Mouse (Mus musculus): Measurements from ENCODE around the gene Fgr.

DNA sequence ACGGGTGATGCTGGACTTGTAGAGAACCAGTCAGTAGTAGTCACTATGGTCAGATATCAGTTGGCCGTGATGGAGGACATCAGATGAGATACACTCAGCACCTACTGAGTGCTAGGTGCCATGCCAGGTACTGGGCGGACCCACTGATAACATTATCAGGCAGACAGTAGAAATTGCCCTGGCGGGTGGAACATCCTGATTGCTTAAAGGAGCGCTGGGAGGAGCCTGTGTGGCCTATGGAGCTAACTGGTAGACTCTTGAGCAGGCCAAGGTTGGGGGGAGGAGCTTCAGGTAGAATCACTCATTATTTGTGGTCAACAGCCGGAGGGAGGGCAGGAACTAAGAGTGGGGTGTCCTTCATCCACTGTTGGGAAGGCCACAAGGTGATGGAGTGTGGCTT lies 54.3 kb downstream of the Fgr start:
- TF ChIP-seq EP300 (optimal IDR thresholded peaks at IDR 0.05) (no peak), CTCF (IDR thresholded peaks at IDR 0.05; ENCODE audit: low read depth) (no peak)
